Mouse (Mus musculus) inflammation-experienced regulatory T-cells, adult 6 months (primary cell): Measurements from ENCODE around the gene AB124611. TPM values are rescaled to one million over a fixed set of nuclear protein-coding genes. Genes with fewer than 3 reads are reported as not detected.
"Not testable (repeated sequence)": the region's sequence is repeated elsewhere in the genome, so short reads cannot be mapped to it uniquely, and the experiment has no call there.

Experiments used
- ATAC-seq: one replicate; pipeline ENCODE4 v1.8.0; 2017
- polyA plus RNA-seq, 3 experiments: library from polyadenylated mRNA; unstranded; fragments of 100-300 nt; shearing (Covaris generic); gene quantifications; one replicate each; pipeline ENCODE4 v1.2.1; 2017

Gene AB124611
- polyA plus RNA-seq, 3 experiments from 2014 or later: 49.9 to 71.1 (median 57.8) TPM

GRCm38 (mm10) chr9:21565004-21565586 lies 39.1 kb downstream of the AB124611 start:
- no peak for ATAC-seq

GRCm38 (mm10) chr9:21566538-21566937 lies 40.6 kb downstream of the AB124611 start:
- no peak for ATAC-seq

GRCm38 (mm10) chr9:21567051-21567450 lies 41.1 kb downstream of the AB124611 start:
- no peak for ATAC-seq

GRCm38 (mm10) chr9:21568657-21569255 lies 42.8 kb downstream of the AB124611 start:
- no peak for ATAC-seq

- ATAC-seq: no peak
Observed at GRCm38 (mm10) chr9:21574012-21574801, 48.2 kb downstream of the AB124611 start.

- no peak for ATAC-seq
Observed at GRCm38 (mm10) chr9:21575253-21575652, 49.3 kb downstream of the AB124611 start.

GRCm38 (mm10) chr9:21576286-21576685 lies 50.3 kb downstream of the AB124611 start:
- no peak for ATAC-seq

GRCm38 (mm10) chr9:21578226-21578625 lies 52.2 kb downstream of the AB124611 start:
- ATAC-seq: no peak

- ATAC-seq: no peak
Observed at GRCm38 (mm10) chr9:21585401-21585800, 59.4 kb downstream of the AB124611 start.

- no peak for ATAC-seq
Observed at GRCm38 (mm10) chr9:21587678-21588349, 61.8 kb downstream of the AB124611 start.

- ATAC-seq: no peak
Observed at GRCm38 (mm10) chr9:21588350-21588749, 62.4 kb downstream of the AB124611 start.

- ATAC-seq: no peak
Observed at GRCm38 (mm10) chr9:21589538-21589937, 63.6 kb downstream of the AB124611 start.

GRCm38 (mm10) chr9:21591127-21591830 lies 65.3 kb downstream of the AB124611 start:
- no peak for ATAC-seq

GRCm38 (mm10) chr9:21591831-21592702 lies 66.1 kb downstream of the AB124611 start:
- ATAC-seq: peak; percentile 22

- ATAC-seq: peak; percentile 91
Observed at GRCm38 (mm10) chr9:21592703-21593121, 66.7 kb downstream of the AB124611 start, which contains the start of the genes Timm29 and Yipf2. Gene Timm29 (plus strand): TSS chr9:21592722. Gene Yipf2 (minus strand): TSS chr9:21592828.

GRCm38 (mm10) chr9:21593122-21593721 lies 67.2 kb downstream of the AB124611 start:
- peak; percentile 37 for ATAC-seq

GRCm38 (mm10) chr9:21594350-21594749 lies 68.4 kb downstream of the AB124611 start:
- ATAC-seq: not testable (repeated sequence)

- no peak for ATAC-seq
Observed at GRCm38 (mm10) chr9:21594838-21595237, 68.9 kb downstream of the AB124611 start.
